Mouse (Mus musculus) retina, postnatal 7 days (tissue): ENCODE results near the gene Tmem201.

ENCODE experiments used
- DNase-seq: peaks from one replicate; pipeline ENCODE4 v3.0.0-alpha.2; 2012; ENCODE audit warnings: low read depth, low spot score

The Tmem201 gene

GRCm38 (mm10) chr4:149749003-149749662 lies 11.3 kb upstream of the Tmem201 start:
- peak; percentile 57 for DNase-seq

- DNase-seq, result no peak
These were observed 6.3 kb upstream of the Tmem201 start for GRCm38 (mm10) chr4:149744119-149744518.

GRCm38 (mm10) chr4:149742011-149742530 lies 4.2 kb upstream of the Tmem201 start:
- no peak for DNase-seq

GRCm38 (mm10) chr4:149740301-149740700 lies 2.5 kb upstream of the Tmem201 start:
- no peak for DNase-seq

DNA sequence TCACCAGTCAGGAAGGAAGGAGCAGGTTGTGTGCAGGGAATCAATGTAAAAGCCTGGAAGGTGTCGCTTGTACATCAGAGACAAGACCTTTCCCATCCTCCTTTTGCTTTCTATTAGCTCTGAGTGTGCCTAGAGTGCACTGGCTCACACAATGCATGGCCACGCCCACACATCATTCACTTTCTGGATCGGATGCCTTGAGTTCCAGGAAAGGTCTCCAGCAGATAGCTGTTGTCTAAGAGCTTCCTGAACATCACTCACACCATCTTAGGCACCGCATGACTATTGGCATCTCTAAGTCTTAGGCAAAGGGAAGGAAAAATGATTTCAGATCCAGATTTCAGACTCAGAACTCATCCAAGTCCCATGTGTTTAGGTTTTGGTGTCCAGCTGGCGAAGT lies 1.6 kb upstream of the Tmem201 start:
- no peak for DNase-seq

- no peak for DNase-seq
These were observed 1.3 kb downstream of the Tmem201 start for GRCm38 (mm10) chr4:149736581-149736980.

GRCm38 (mm10) chr4:149735624-149736250 lies 2.1 kb downstream of the Tmem201 start:
- no peak for DNase-seq

GRCm38 (mm10) chr4:149734730-149735475 lies 2.9 kb downstream of the Tmem201 start:
- DNase-seq, result no peak

DNA sequence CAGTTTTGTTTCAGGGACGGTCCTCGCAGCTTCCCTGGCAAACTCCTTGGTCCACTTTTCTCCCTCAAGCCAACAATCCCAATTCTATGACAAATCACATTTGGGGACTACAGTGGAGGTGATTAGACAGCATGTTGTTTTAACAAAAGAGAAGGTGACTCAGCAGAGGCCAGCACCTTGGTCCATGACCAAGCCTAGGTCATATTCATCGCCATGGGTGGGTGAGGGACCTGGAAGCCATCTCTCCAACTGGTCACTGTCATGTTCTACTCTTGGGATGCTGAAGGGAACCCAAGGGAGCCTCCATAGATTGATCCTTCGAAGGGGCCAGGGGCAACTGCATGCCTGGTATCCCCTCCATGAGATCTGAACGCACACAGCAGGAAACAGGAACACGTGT lies 3.6 kb downstream of the Tmem201 start:
- no peak for DNase-seq

GRCm38 (mm10) chr4:149733748-149734147 lies 4.1 kb downstream of the Tmem201 start:
- DNase-seq, result no peak

- no peak for DNase-seq
These were observed 5.0 kb downstream of the Tmem201 start for GRCm38 (mm10) chr4:149732800-149733199.

- DNase-seq, result no peak
These were observed 5.5 kb downstream of the Tmem201 start for GRCm38 (mm10) chr4:149732313-149732712.

DNA sequence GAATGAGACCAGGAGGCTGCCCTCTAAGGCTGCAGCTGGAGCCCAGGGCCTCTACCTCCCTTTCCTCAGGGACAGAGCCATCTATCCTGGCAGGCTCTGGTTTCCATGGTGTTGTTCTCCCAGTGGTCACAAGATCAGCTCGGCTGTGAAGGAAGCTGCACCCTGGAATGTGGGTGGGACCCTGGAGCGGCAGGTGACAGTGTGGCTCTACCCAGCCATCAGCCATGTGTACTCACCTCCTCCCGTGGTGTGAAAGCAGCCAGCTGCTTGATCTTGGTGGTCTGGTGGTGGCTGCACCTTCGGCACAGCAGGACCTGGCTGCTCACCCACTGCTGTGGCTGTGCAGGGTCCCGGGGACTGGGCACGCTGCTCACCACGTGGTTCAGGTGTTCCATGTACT lies 7.0 kb downstream of the Tmem201 start:
- no peak for DNase-seq

- DNase-seq, result no peak
These were observed 9.0 kb downstream of the Tmem201 start for GRCm38 (mm10) chr4:149728810-149729209.

DNA sequence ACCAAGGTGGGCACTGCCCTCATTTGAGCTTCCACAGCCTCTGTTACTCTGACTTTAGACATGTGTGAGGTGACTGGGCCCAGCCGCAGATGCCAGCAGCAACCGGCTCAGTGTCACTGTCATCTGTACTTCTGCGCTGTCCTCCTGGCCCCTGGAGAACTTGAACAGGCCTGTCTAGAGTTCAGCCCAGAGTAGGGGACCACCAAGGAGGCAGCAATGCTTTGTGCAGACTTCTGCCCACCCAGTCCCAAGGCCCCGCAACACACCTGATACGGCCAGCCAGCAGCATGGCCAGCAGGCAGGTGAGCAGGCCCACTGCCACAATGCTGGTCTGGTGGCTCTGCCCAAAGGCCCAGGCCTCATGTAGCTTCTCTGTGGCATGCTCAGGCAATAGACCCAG lies 10.2 kb downstream of the Tmem201 start:
- DNase-seq, result no peak

GRCm38 (mm10) chr4:149725661-149726350 lies 12.0 kb downstream of the Tmem201 start:
- DNase-seq, result peak; percentile 65

GRCm38 (mm10) chr4:149724916-149725470 lies 12.9 kb downstream of the Tmem201 start:
- DNase-seq, result no peak

- DNase-seq, result peak; percentile 61
These were observed 13.8 kb downstream of the Tmem201 start for GRCm38 (mm10) chr4:149723855-149724731.

DNA sequence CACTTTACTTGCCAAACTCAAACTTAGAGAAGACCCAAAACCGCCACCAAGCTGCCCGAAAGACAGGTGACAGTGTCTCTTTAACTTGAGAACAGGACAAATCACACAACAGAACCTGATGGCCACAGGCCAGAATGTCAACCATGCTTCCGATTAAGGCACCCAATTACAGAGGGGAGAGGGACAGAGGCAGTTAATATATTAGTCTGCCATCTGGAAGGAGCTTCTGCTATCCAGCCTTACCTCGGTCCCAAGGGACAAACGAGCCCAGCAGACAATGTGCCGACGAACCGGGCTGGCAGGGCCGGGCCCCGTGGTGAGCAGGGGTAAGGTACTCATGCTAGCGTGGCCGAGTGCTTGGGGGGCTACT lies 14.8 kb downstream of the Tmem201 start:
- DNase-seq, result no peak

DNA sequence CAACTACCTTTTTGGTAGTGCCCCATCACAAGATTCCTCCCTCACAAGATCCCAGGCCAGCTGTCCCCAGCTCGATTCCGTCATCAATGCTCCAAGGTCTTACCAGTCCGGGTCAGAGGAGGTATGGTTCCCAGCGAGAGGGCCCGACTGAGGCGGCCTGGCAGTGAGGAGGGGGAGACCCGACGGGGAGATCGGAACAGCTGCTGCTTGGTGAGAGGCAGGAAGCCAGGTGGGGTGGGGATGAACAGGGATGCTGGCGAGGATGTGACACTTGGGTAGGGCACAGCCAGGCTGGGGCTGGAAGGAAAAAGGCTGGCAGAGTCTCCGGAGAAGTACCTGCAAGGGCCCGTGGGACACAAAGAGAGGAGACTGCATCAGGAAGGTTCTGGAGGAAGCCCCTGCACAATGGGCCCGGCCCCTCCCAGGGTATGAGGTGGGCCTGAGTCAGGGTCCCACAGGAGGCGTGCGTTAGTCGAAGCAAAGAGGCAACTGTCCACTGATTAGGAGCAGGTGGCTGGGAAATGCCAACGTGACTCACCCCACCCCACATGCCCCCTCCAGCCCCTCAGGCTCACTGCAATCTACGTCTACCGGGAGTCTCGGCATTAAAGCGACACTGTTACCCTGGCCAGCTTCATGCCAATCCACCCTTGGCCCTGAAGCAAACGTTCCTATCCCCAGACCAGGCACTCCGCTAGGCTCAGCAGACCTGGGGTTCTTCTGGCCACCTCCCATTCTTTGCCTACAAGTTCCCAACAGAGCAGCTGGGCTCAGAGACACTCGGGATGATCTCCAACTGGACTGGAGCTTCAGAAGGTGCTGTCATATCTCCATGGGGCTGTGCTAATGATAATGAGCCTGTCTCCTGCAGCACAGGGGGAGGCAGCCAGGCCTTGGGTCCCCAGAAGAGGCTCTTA lies 15.5 kb downstream of the Tmem201 start:
- no peak for DNase-seq
